Mouse (Mus musculus) stomach, postnatal 0 days (tissue): ENCODE measurements at regions not wholly inside any gene's neighbourhood (a gene's known extent, or its start where the extent isn't known, plus 50 kb on each side); places are given as distances from the start of the nearest gene placed in this dataset.

Experiments
- CTCF ChIP-seq: IDR thresholded peaks from 2 replicates; pipeline ENCODE4 v1.5.1; 2016; ENCODE audit warnings: antibody characterized with exemption, low read depth, mild to moderate bottlenecking, moderate library complexity
- EP300 ChIP-seq: optimal IDR thresholded peaks from 2 replicates; pipeline ENCODE3; 2016; ENCODE audit warnings: antibody characterized with exemption

GRCm38 (mm10) chr11:19144506-19144905, 125.7 kb upstream of the Meis1 start:
- TF ChIP-seq CTCF = no peak
- TF ChIP-seq EP300 = no peak
